Mouse (Mus musculus) embryonic fibroblast, embryonic 13.5 days (primary cell): Measurements from ENCODE around the gene Sbno1.

Experiments
- CTCF ChIP-seq: IDR thresholded peaks from 2 replicates; pipeline ENCODE4 v1.5.1; 2011; ENCODE audit warnings: mild to moderate bottlenecking, control low read depth, low read length, moderate library complexity, borderline replicate concordance; ENCODE audit not compliant: insufficient read depth
- POLR2A ChIP-seq: IDR thresholded peaks from 2 replicates; pipeline ENCODE4 v1.6.1; 2011; ENCODE audit warnings: low read depth, mild to moderate bottlenecking, control low read depth, low read length, moderate library complexity

- TF ChIP-seq POLR2A (peak; percentile 99), CTCF (no peak)
Observed at GRCm38 (mm10) chr5:124327510-124328364, 98.1 kb downstream of the Sbno1 start, which contains the start of the genes Mphosph9 and 2810006K23Rik.
